Mouse (Mus musculus): ENCODE measurements around the gene Fam83g.

- TF ChIP-seq CTCF (IDR thresholded peaks at IDR 0.05; ENCODE audit: low read depth, low read length) (no peak), GATA1 (IDR thresholded peaks at IDR 0.05; ENCODE audit: borderline replicate concordance, low read length) (no peak)
Observed at GRCm38 (mm10) chr11:61644576-61645326, 39.1 kb upstream of the Fam83g start.
